Mouse (Mus musculus) ES-Bruce4 (cell line): ENCODE measurements around the gene Fus.

Experiments used
- CTCF ChIP-seq: IDR thresholded peaks from one replicate; pipeline ENCODE4 v1.8.1; 2011; ENCODE audit warnings: low read depth, low read length
- POLR2A ChIP-seq: IDR thresholded peaks from one replicate; pipeline ENCODE4 v1.8.1; 2011; ENCODE audit warnings: low read length; ENCODE audit not compliant: insufficient read depth

- TF ChIP-seq CTCF (no peak), POLR2A (no peak)
Observed at GRCm38 (mm10) chr7:128019187-128019586, 51.9 kb downstream of the Fus start.
